Mouse (Mus musculus): ENCODE measurements around the gene Ttf1. TPM values are rescaled to one million over a fixed set of nuclear protein-coding genes. Genes with fewer than 3 reads are reported as not detected.

Ttf1 gene
- total and polyA plus RNA-seq, 3 experiments = 13.5 to 15.6 TPM; not detected in 1

- TF ChIP-seq USF1 (IDR thresholded peaks at IDR 0.05; ENCODE audit: low read depth, low read length) = no peak
- no peak for TF ChIP-seq GATA1 (IDR thresholded peaks at IDR 0.05; ENCODE audit: low read depth, low read length)
- TF ChIP-seq TBP (IDR thresholded peaks at IDR 0.05; ENCODE audit: low read depth, low read length) = no peak
- no peak for TF ChIP-seq NELFE (IDR thresholded peaks at IDR 0.05; ENCODE audit: low read depth, low read length)
- no peak for TF ChIP-seq MXI1 (IDR thresholded peaks at IDR 0.05; ENCODE audit: low read depth, low read length)
- TF ChIP-seq KAT2A (conservative IDR thresholded peaks at IDR 0.05; ENCODE audit: low read depth, low read length) = no peak
- Histone ChIP-seq H3K4me1 (ENCODE audit: control insufficient read depth in 1 of 2, insufficient read depth in 2 of 2, low read length in 2 of 2) (no peaks in the 10 kb centered on the region), H3K27me3 (ENCODE audit: control insufficient read depth in 1 of 2, insufficient read depth in 2 of 2, low read length in 2 of 2) (no peaks in the 10 kb centered on the region), H3K4me3 (ENCODE audit: control insufficient read depth in 1 of 2, insufficient read depth in 1 of 2, low read depth in 2 of 2, low read length in 2 of 2) (no peak overlapping the region), H3K9me3 (replicated peaks; ENCODE audit: insufficient read depth, low read length) (no peaks in the 10 kb centered on the region), H3K79me2 (ENCODE audit: control insufficient read depth, insufficient read depth, low read length, poor library complexity) (no peaks in the 10 kb centered on the region), H3K27ac (ENCODE audit: control insufficient read depth, low read depth, low read length) (no peak overlapping the region), H3K36me3 (ENCODE audit: control insufficient read depth in 1 of 2, insufficient read depth in 2 of 2, low read length in 2 of 2) (peaks cover 0 to 12% of the 10 kb centered on the region in 2 experiments; a peak in 2 of 4 replicates), H3K9ac (ENCODE audit: control insufficient read depth, low read depth, low read length, poor library complexity, severe bottlenecking) (no peak overlapping the region)
- no peak for DNase-seq (ENCODE audit: low read depth, low spot score)
Observed at GRCm38 (mm10) chr2:29074676-29075075, 14.6 kb downstream of the Ttf1 start.

- Histone ChIP-seq H3K9me3 (replicated peaks; ENCODE audit: insufficient read depth, low read length) (no peaks in the 10 kb centered on the region), H3K9ac (ENCODE audit: control insufficient read depth, low read depth, low read length, poor library complexity, severe bottlenecking) (no peak overlapping the region), H3K79me2 (ENCODE audit: control insufficient read depth, insufficient read depth, low read length, poor library complexity) (no peaks in the 10 kb centered on the region), H3K27ac (ENCODE audit: control insufficient read depth, low read depth, low read length) (no peak overlapping the region), H3K4me3 (ENCODE audit: control insufficient read depth in 1 of 2, insufficient read depth in 1 of 2, low read depth in 2 of 2, low read length in 2 of 2) (no peak overlapping the region), H3K27me3 (ENCODE audit: control insufficient read depth in 1 of 2, insufficient read depth in 2 of 2, low read length in 2 of 2) (no peaks in the 10 kb centered on the region), H3K4me1 (ENCODE audit: control insufficient read depth in 1 of 2, insufficient read depth in 2 of 2, low read length in 2 of 2) (no peaks in the 10 kb centered on the region), H3K36me3 (ENCODE audit: control insufficient read depth in 1 of 2, insufficient read depth in 2 of 2, low read length in 2 of 2) (peaks cover 0 to 12% of the 10 kb centered on the region in 2 experiments; a peak in 2 of 4 replicates)
- DNase-seq (ENCODE audit: low read depth, low spot score) = no peak
- TF ChIP-seq SIN3A (IDR thresholded peaks at IDR 0.05; ENCODE audit: low read length) (no peak), MYC (IDR thresholded peaks at IDR 0.05; ENCODE audit: low read depth, low read length) (no peak), GATA1 (IDR thresholded peaks at IDR 0.05; ENCODE audit: low read depth, low read length) (no peak), MAX (IDR thresholded peaks at IDR 0.05; ENCODE audit: low read length) (no peak), RCOR1 (IDR thresholded peaks at IDR 0.05; ENCODE audit: low read depth, low read length) (no peak)
Observed at GRCm38 (mm10) chr2:29075331-29076070, 15.4 kb downstream of the Ttf1 start.

- H3K79me2 ChIP-seq (ENCODE audit: control insufficient read depth, insufficient read depth, low read length, poor library complexity) = no peaks in the 10 kb centered on the region
- H3K27ac ChIP-seq (ENCODE audit: control insufficient read depth, low read depth, low read length) = no peak overlapping the region
- no peak for TF ChIP-seq SIN3A (IDR thresholded peaks at IDR 0.05; ENCODE audit: low read length)
- TF ChIP-seq EP300 (IDR thresholded peaks at IDR 0.05; ENCODE audit: low read depth in 1 of 2, low read length in 2 of 2) = no peak
- TF ChIP-seq POLR2AphosphoS2 (IDR thresholded peaks at IDR 0.05; ENCODE audit: low read length) = no peak
- TF ChIP-seq POLR2AphosphoS5 (IDR thresholded peaks at IDR 0.05; ENCODE audit: borderline replicate concordance, low read depth, low read length) = no peak
- no peak for TF ChIP-seq JUND (IDR thresholded peaks at IDR 0.05; ENCODE audit: low read depth, low read length)
- no peak for TF ChIP-seq MYB (IDR thresholded peaks at IDR 0.05; ENCODE audit: low read depth, low read length)
- TF ChIP-seq MYC (IDR thresholded peaks at IDR 0.05; ENCODE audit: low read depth, low read length) = no peak
- no peak for TF ChIP-seq POLR2A (IDR thresholded peaks at IDR 0.05; ENCODE audit: control insufficient read depth in 1 of 2, insufficient read depth in 1 of 2, low read depth in 1 of 2, low read length in 2 of 2, poor library complexity in 1 of 2)
- H3K9me3 ChIP-seq (replicated peaks; ENCODE audit: insufficient read depth, low read length) = no peaks in the 10 kb centered on the region
- no peak overlapping the region for H3K9ac ChIP-seq (ENCODE audit: control insufficient read depth, low read depth, low read length, poor library complexity, severe bottlenecking)
- H3K27me3 ChIP-seq (ENCODE audit: control insufficient read depth in 1 of 2, insufficient read depth in 2 of 2, low read length in 2 of 2) = no peaks in the 10 kb centered on the region
- H3K4me1 ChIP-seq (ENCODE audit: control insufficient read depth in 1 of 2, insufficient read depth in 2 of 2, low read length in 2 of 2) = no peaks in the 10 kb centered on the region
- no peak for DNase-seq (ENCODE audit: low read depth, low spot score)
- no peak overlapping the region for H3K4me3 ChIP-seq (ENCODE audit: control insufficient read depth in 1 of 2, insufficient read depth in 1 of 2, low read depth in 2 of 2, low read length in 2 of 2)
- H3K36me3 ChIP-seq (ENCODE audit: control insufficient read depth in 1 of 2, insufficient read depth in 2 of 2, low read length in 2 of 2) = peaks cover 0 to 10% of the 10 kb centered on the region in 2 experiments; a peak in 2 of 4 replicates
Observed at GRCm38 (mm10) chr2:29076226-29076625, 16.2 kb downstream of the Ttf1 start.

All from MEL (cell line).